Mouse (Mus musculus) heart, postnatal 0 days (tissue): Measurements from ENCODE around the gene Serhl.

Experiments
- CTCF ChIP-seq: IDR thresholded peaks from 2 replicates; pipeline ENCODE4 v1.5.1; 2016; ENCODE audit warnings: antibody characterized with exemption, control low read depth, low read depth
- EP300 ChIP-seq: IDR thresholded peaks from 2 replicates; pipeline ENCODE4 v1.6.1; 2016; ENCODE audit warnings: antibody characterized with exemption, low read depth

DNA sequence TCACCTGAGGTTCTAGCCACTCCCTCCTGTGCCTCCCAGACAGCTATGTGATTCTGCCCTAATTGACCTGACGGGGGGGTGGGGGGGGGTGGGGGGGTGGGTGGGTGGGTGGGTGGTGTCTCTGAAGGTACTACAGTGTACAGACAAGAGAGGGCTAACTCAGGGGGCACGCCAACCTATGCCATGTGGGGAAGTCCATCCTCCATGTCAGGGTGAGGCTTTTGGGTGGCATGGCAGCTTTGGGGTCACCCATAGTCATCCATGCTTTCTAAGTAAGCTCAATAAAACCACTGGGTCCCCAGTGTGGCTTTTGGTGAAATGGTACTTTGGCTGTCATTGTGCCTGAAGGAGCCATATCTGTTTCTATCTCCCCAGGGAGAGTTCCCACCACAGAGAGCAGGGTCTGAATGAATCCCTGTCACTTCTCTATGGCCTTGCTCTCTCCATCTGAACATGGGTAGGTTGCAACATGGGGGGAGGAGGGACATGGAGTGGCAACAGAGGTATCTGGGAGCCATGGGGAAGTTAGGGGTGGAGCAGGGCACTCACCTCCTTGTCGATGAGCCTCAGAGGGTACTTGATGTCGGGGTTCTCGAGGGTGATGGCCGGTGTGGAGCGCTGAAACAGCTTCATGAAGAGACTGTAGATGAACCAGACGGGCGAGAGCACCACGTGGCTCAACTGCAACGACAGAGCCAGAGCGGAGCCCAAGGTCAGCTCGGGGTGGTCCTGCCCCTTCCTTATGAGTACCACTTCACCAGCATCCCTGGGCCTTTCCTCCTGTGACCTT is 76.4 kb downstream of the Serhl start:
- TF ChIP-seq CTCF: no peak
- no peak for TF ChIP-seq EP300
